Mouse (Mus musculus) neutrophil, adult 5-6 weeks (primary cell): ENCODE results near the gene Gas2l1. TPM values are rescaled to one million over a fixed set of nuclear protein-coding genes. Genes with fewer than 3 reads are reported as not detected.

Source experiments
- ATAC-seq: fragments of 151-379, 151-347 bp; 2 replicates; pipeline ENCODE4 v1.8.0; 2017; ENCODE audit warnings: mild to moderate bottlenecking, moderate TSS enrichment; ENCODE audit not compliant: insufficient number of reproducible peaks, poor library complexity, low FRiP score, severe bottlenecking; ENCODE audit errors: extremely low read depth
- total RNA-seq: library from RNA; stranded (forward); fragments of 200-1000 nt; gene quantifications from 2 replicates; pipeline ENCODE4 v1.2.3, GENCODE M21; 2017

The Gas2l1 gene
- total RNA-seq, 1 experiment from 2014 or later: 7.0 TPM

DNA sequence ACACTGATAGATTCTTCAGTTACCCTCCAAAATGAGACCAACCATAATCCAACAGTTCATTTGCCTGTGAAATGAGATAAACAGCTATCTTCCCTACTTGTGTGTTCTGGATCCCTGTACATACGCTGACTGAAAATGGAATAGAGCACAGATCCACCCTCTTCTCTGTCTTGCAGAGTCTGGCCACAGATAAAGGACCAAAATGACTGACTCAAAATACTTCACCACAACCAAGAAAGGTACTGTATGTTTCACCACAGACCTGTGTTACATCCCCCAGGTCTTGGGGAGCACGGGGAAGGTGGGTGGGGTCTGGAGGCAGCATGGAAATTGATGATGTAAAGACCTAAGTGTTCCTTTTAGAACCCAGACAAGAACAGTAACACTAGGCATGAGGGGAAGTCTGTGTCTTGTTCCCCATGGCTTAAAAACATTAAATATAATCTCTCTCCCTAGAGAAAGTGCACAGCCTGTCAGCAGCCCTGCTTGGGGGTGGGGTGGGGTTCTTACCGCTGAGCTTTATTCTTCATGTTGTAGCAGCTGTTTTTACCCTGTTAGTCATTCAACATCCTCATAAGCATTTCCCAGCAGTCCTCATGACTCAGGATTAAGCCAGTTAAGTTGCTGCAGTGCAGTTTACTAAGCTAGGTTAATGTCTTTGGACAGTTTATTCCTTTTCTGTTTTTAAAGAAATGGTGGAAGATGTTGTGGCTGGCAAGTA is 55.6 kb downstream of the Gas2l1 start:
- ATAC-seq: no peak

DNA sequence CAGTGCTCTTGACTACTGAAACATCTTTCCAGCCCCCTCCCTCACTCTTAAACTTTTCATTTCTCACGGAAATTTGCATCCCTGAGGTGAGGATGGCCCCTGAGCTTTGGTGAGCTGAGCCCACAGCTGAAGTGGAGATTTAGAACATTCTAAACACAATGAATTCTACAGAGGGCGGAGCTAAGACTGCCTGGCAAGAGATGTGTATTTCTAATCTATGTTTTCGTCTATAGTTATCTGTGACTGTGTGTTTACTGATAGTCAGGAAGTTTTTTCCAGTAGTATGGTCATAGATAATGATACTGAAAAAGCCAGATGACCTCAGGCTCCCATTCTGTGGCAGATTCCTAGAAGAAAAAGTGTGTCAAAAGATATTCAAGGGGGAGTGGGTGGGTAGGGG is 56.3 kb downstream of the Gas2l1 start:
- ATAC-seq: no peak

DNA sequence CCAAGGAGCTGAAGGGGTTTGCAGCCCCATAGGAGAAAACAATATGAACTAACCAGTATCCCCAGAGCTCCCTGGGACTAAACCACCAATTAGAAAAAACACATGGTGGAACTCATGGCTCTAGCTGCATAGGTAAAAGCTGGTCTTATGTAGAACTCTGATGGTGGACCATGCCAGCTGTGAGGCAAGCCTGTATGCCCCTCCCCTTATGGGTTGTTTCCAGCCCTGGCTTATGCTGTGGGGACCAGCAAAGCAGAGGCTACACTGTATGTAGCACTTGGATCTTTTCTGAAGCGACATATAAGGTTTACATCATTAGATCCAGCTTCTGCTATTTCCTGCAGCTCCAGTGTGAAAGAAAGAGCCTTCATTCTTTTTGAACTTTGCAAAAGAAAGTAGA is 57.9 kb downstream of the Gas2l1 start:
- ATAC-seq: no peak

DNA sequence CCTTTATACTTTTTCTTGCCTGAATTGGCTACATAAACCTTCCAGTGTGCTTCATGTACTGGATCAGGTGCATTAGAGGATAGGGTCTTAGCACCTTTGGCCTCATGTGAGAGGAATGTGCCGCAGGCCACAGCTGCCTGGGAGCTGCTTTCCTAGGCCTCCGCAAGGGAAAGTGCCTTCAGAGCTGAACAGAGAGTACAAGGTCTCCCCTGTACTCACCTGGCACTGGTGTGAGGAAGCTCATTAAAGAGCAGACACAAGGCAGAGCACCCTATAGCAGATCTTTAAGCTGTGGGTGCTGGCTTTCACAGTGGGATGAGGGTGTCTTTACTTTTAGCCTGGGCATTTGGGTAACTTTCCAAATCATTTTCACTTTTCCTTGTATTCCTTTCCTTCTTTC is 59.6 kb downstream of the Gas2l1 start:
- no peak for ATAC-seq

Other genes starting within 250 kb of the Gas2l1 start
- gene Nf2, start 215.8 kb downstream of the Gas2l1 start, total RNA-seq: 44.2 and 44.3 TPM in 2 replicates
- gene Nipsnap1, start 191.4 kb downstream of the Gas2l1 start, total RNA-seq: 10.1 and 10.9 TPM in 2 replicates
- gene Thoc5, start 170.0 kb downstream of the Gas2l1 start, total RNA-seq: 39.8 and 48.9 TPM in 2 replicates
- 0.47 TPM in 1 of 2 replicates, not detected in the other for gene Nefh, start 117.3 kb downstream of the Gas2l1 start, total RNA-seq
- 37.9 and 46.7 TPM in 2 replicates for gene Ap1b1, start 78.5 kb downstream of the Gas2l1 start, total RNA-seq
- 1.6 and 1.9 TPM in 2 replicates for gene Rasl10a, start 7.2 kb downstream of the Gas2l1 start, total RNA-seq
- 4.3 and 5.2 TPM in 2 replicates for gene Rhbdd3, start 33.6 kb upstream of the Gas2l1 start, total RNA-seq
- 573 and 592 TPM in 2 replicates for gene Ewsr1, start 33.9 kb upstream of the Gas2l1 start, total RNA-seq
- 13.4 and 15.8 TPM in 2 replicates for gene Emid1, start 86.9 kb upstream of the Gas2l1 start, total RNA-seq
- gene Kremen1, start 196.2 kb upstream of the Gas2l1 start, total RNA-seq: 7.5 and 8.5 TPM in 2 replicates